Mouse (Mus musculus) heart, postnatal 36 days (tissue): Measurements from ENCODE around the gene Gsdma3. TPM values are rescaled to one million over a fixed set of nuclear protein-coding genes. Genes with fewer than 3 reads are reported as not detected.

Source experiments
- DNase-seq, 2 experiments: peaks; one replicate each; pipeline ENCODE4 v3.0.0; 2021 to 2022
- intact Hi-C: fragments of 180-260 bp; cut with DNase I; formaldehyde crosslinking; loops from one replicate; pipeline ENCODE4 v1.15.1; 2025
- total RNA-seq, 2 experiments: library from RNA; stranded (reverse); gene quantifications; 2 replicates each; pipeline ENCODE4 v1.2.3; 2021

Gsdma3 gene
- 1 to 10 TPM; 3.0 to 3.3 TPM for total RNA-seq

DNA sequence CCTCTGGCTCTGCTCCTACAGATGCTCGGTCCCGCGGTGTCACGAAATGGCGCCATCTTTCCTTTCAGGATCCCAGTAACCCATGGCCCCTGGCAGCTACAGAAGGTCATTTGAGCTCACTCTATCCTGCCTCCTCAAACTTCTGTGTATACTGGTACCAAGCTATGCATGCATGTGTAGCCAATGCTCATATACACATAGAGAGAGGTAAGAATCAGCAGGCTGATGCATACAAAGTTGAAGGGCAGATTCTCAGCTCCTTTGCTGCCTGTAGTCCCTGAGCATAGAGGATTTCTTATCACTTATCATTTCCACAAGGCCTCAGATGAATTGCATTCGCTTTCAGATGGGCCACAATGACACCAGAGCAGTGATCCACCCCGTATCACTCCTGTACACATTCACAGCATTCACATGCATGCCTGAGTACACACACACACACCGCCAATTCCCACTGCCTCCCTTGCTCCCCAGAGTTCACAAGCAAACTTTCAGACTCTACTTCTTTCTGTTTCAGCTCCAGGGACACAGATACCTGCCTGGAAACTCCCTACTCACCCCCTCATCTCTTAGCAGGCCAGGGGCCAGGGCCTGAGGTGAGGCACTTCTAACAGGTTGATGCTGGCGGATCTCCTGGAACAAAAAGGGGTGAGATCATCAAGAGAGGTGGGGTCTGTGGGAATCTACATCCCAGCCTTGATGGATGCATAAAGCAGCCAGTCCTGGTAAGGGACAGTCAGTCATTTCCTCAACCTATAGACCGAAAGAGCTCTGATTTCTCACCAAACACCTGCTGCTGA, at the start of gene Gsdma3, which contains the start of gene Gm12355:
Gene Gsdma3, plus strand, starts transcription at position 750 of the 800 bp plus-strand sequence.
Gene Gm12355, minus strand, starts transcription at position 51 of the 800 bp plus-strand sequence.
- DNase-seq, result no peak
- intact Hi-C loops, result no loop called here

- DNase-seq, result no peak
- intact Hi-C loops, result no loop called here
Measured at GRCm38 (mm10) chr11:98577776-98578175, 48.4 kb upstream of the Gsdma3 start.

DNA sequence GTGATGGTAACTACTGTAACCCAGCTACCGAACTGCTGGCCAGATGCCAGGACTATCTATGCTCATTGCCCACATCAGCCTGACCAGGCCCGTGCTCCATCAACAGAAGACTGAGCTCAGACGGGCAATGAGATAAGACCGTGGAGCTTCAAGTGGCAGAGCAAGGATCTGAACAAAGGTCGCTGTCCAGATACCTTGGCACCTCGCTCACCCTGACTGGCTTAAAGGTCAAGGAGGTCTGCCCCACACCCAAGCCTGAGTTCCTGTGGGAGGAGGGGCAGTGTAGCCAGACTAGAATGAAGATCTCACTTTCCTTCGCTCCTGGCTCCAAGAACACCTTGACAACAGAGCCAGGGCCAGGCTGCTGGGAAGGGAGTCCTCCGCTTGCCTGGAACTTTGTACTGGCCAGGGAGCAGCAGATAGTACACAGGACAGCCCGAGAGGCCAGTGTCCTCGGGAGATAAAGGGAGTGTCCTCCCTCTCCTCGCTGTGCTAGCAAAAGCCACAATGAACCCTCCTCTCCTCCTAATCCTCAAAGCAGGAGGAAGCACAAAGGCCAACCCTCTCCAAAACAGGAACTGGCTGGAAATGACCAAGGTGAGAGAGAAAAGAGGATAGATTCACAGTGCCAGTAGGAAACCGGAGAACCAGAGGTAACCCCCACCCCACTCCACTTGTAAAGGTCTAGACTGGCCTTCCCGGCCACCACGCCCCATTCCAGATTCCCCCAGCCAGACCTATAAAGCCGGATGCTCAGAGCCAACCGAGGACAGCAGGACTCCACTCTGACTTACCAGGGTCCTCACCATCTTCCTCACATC, 45.6 kb upstream of the Gsdma3 start:
- intact Hi-C loops, result no loop called here
- no peak for DNase-seq

DNA sequence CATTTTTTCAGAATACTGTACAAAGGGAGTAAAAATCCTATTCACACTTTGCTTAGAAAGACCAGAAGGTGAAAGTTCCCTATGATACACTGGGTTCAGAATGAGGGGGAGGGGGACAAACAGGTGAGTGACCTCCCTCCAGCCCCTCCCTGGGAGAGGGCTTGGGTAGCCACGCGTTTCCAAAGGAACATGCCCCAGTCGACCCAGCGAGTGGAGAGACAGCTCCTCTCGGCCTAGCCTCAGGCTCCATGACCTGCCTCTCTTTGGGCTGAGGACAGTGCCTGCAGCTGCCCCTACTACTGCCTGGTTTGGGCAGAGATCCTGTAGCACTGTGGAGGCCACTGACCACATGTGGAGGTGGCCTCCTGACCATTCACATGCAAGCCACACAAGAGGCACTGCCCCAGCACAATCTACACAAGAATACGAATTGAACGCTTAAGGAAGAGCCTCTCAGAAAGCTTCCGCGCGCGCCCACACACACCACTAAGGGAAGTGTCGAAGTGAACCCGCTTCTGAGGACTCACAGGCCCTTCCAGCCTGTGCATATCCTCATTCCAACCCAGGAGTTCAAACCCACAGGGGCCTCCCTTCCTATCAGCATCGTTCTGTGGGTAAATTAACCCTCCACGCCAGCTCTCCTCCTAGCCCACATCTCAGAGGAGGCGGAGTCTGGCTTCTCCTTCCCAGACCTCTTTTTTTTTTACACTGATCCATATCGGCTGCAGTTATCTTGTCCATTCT, 44.7 kb upstream of the Gsdma3 start:
- intact Hi-C loops, result no loop called here
- DNase-seq, result no peak

DNA sequence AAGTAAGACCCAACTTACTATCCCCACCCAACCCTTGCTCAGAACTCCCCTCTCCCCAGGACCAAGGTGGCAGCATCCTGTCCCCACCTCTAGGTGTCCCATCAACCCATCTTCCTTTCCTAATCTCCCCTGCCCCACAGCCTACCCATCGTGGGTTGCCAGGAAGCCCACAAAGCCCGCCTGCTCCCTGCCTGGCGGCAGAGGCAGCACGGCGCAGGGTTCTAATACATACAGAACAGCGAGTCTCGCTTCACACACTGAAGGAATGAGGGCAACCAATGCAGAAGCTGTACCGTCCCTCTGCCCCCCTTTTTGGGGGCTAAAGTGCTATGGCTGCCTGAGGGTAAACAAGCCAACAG, 44.2 kb upstream of the Gsdma3 start:
- intact Hi-C loops, result no loop called here
- no peak for DNase-seq

DNA sequence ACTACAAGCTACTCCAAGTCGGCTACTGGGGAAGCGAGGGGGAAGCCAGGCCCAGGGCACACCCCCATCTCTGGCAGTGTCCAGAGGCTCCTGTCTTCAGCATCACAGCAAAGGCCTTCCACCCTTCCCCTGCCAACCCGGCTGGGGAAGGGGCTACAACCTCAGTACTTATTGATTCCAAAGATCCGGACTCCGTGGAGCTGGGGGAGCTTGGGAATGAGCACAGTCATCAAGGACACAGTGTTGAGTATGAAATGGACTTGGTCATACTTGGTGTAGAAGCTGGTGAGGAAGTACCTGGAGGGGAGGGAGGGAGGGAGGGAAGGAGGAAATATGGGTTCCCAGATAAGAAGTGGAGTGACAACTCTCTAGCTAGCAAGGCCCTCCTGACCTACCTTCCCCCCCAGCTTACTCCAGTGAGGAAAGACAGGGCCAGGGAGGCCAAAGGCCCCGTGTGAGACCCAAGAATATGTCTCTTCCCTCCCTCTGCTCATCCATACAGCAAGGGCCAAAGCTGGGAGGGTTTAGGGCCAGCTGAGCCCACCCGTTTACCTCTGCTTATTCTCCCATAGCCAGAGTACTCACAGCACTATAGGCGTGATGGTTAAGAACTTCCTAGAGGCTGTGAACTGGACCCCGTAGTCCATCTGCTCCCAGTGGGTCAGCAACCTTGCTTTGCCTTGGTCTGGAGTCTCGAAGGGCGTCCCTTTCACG, 43.5 kb upstream of the Gsdma3 start:
- no peak for DNase-seq
- intact Hi-C loops, result no loop called here

DNA sequence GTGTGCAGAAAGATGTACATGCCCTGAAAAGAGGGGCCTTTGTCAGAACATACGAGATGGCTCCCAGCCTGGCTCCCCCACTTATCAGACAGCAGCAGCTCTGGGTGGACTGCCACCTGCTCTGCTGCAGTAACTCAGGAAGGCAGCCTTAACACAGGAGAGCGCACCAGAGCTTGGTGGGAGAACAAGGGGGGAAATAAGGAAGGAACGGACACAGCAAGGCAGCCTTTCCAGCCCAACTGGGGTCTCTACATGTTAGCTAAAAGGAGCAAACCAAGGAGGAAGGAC, 43.0 kb upstream of the Gsdma3 start:
- DNase-seq, result no peak
- intact Hi-C loops, result no loop called here

GRCm38 (mm10) chr11:98583571-98583970, 42.6 kb upstream of the Gsdma3 start:
- intact Hi-C loops, result no loop called here
- DNase-seq, result no peak

GRCm38 (mm10) chr11:98584146-98584545, 42.0 kb upstream of the Gsdma3 start:
- no peak for DNase-seq
- intact Hi-C loops, result no loop called here

- intact Hi-C loops, result loop anchor here (5.0 kb wide), 1 partner anchor 127 kb away; no protein-coding TSS in a partner anchor
- no peak for DNase-seq
Measured at GRCm38 (mm10) chr11:98584629-98585177, 41.5 kb upstream of the Gsdma3 start.

DNA sequence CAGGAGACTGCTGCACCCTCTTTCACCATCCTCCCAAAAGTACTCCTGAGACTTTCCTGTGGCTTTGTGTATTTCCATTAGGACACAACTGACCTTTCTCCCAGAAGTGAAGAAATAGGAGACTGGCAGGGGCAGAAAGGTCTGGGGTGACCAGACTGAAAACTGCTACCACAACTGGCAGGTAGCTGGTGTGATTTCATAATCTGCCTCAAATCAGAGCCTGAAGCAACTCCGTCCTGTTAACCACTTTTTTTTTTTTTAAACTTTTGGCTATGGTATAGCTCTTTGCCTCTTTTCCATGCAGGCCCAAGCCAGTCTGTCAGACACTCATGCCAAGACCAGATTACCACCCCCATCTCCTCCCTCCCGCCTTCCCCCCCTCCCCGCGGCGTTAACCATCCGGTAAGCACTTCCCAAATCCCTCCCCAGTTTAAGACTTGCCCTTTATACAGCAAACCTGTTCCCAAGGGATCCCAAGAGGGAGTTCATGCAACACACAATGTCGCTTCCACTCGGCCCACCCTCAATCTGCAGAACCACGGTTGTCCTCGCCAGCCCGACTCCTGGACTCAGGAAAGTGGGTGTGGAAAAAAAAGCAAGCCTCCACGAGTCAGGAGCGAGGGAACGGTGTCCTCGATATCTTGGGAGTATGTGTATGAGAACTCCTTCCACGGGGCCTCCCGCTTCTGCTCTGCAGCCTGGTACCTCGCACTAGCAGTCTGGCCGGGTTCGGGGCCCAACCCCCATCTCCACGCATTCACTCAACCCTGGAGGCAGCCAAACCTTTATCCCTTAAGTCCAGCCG, 39.9 kb upstream of the Gsdma3 start:
- DNase-seq, result peak; percentile 35 to 45
- intact Hi-C loops, result loop anchor here (2.0 to 5.0 kb wide), 2 partner anchors 35 to 129 kb away; partner anchors contain the start of gene Zpbp2

GRCm38 (mm10) chr11:98586892-98587563, 39.1 kb upstream of the Gsdma3 start, which contains the start of gene Ormdl3:
Gene Ormdl3 (minus strand): TSS chr11:98587368.
- intact Hi-C loops, result loop anchor here (2.0 to 5.0 kb wide), 2 partner anchors 36 to 130 kb away; partner anchors contain the start of gene Zpbp2

DNA sequence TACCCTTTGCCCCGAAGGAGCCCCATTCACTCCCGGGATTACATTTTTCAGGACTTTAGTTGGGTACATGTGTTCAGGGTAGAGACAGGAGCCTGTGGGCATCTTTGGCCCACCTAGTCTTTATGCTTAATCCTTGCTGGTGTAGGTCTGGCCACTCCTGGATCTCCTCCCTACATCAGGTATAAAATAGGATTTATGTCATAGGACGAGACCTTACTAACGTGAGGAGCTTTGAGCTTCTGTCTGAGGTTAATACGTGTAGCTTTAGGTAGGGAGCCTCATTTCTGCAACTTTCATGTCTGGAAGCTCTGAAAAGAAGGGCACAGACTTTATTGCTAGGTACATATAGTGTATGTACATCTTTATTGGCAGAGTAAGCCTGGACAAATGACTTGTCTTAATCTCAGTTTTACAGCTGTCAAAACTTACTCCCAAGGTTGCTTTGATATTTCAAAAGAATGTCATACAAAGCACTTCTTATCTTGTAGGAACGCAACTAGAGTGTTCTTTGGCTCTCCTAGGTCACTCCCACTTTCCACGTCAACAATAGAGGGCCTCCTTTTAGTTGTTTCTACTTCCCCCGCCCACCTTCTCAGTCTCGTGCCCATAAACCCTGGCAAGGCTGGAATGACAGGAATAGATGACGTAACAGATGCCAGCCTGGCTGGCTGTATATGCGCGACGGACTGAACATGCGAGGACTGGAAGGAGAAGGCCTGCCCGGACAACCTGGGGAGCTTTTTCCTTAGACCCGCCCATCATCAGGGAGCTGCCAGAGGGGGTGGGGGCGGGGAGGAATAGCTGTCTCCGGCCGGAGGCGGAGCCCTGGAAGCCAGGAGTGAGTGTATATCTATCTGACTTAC, 38.2 kb upstream of the Gsdma3 start:
- intact Hi-C loops, result loop anchor here (2.0 to 5.0 kb wide), 2 partner anchors 37 to 131 kb away; partner anchors contain the start of gene Zpbp2
- DNase-seq, result peak; percentile 79 to 86

More at GRCm38 (mm10) chr11:98586892-98587563, 39.1 kb upstream of the Gsdma3 start, which contains the start of gene Ormdl3:
- DNase-seq, result peak; percentile 97

DNA sequence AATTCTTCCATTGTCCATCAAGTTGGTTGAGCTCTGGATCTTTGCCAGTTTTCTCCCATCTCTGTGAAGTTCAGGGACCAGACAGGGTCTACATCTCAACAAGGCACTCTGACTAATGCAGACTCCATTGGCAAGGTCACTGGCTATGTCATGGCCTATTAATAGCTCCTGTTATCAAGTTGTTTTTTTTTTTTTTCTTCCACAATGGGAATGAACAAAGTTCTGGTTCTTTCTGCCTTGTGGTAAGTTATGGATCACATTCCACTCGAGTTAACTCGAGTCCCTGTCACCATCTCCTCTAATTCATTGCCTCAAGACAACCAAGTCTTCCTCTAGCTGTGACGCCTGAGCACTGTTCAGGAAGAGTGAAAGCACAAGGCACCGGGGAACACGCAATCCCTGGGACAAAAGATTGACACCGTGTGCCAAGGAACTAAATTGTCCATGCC, 37.3 kb upstream of the Gsdma3 start:
- peak in 1 of 2 experiments; percentile 29 for DNase-seq
- intact Hi-C loops, result loop anchor here (5.0 kb wide), 1 partner anchor 132 kb away; no protein-coding TSS in a partner anchor

- intact Hi-C loops, result loop anchor here (5.0 kb wide), 1 partner anchor 132 kb away; no protein-coding TSS in a partner anchor
Measured at GRCm38 (mm10) chr11:98589306-98589705, 36.9 kb upstream of the Gsdma3 start.

DNA sequence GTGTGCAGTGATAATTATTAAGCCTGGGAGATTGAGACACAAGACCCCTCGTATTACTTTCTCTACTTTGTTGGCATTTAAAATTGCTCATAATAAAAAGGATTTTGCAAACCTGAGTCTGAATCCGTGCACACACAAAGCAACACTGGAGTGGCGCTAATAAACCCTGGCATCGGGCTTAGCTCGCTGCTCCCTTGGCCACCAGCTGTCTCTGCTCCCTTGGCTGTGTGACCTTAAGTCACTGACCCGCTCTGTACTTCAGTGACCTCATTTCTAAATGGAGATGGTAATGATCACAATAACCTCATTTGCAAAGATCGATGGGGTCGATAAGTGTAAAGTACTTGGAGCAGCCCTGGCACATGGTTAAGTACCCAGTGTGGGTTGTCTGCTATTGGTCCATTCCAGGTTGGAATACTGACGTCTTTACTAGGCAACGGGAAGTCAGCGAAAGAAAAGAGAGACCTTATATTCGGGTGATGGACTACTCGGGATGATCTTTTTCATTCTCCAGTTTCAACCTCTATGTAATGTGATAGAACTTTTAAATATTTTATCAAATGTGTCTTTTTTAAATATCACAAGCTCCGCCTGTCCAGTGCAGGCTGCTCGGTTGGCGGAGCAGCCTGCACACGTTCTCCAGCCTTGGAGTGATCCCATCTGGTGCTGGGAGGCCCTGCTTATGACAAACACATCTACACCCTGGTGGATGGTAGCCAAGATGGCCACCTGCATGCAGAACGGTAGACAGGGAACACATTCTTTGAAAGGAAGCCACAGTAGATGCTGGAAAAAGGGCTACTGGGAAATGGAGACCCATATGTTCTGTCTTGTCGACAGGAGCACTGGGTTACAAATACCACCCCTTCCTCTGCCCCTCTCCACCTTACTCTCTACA, 35.4 kb upstream of the Gsdma3 start:
- DNase-seq, result no peak
- intact Hi-C loops, result no loop called here

More at GRCm38 (mm10) chr11:98589306-98589705, 36.9 kb upstream of the Gsdma3 start:
- no peak for DNase-seq
